Mouse (Mus musculus) lung, embryonic 15.5 days (tissue): ENCODE data around the gene Wwc1. TPM values are rescaled to one million over a fixed set of nuclear protein-coding genes. Genes with fewer than 3 reads are reported as not detected.

Experiments used
- ATAC-seq: fragments of 200-750 bp; cut with Nextera tagmentation; 2 replicates; pipeline ENCODE4 v1.8.0; 2017; ENCODE audit warnings: moderate number of reproducible peaks, borderline replicate concordance; ENCODE audit not compliant: low FRiP score, low TSS enrichment; ENCODE audit errors: extremely low read depth
- H3K27ac ChIP-seq: fragments of 300-500 bp; sonication (generic); 2 replicates; pipeline ENCODE4 v1.5.1; 2015; ENCODE audit warnings: moderate library complexity, mild to moderate bottlenecking, inconsistent platforms
- H3K27me3 ChIP-seq: fragments of 300-500 bp; sonication (generic); 2 replicates; pipeline ENCODE4 v1.6.1; 2015; ENCODE audit warnings: inconsistent platforms
- H3K36me3 ChIP-seq: fragments of 300-500 bp; sonication (generic); 2 replicates; pipeline ENCODE4 v1.6.1; 2015; ENCODE audit warnings: inconsistent platforms
- H3K4me1 ChIP-seq: fragments of 300-500 bp; sonication (generic); 2 replicates; pipeline ENCODE4 v1.6.1; 2015; ENCODE audit warnings: inconsistent platforms
- H3K4me2 ChIP-seq: fragments of 300-500 bp; sonication (generic); 2 replicates; pipeline ENCODE4 v1.6.1; 2015; ENCODE audit warnings: inconsistent platforms, mild to moderate bottlenecking, moderate library complexity
- H3K4me3 ChIP-seq: fragments of 300-500 bp; sonication (generic); 2 replicates; pipeline ENCODE4 v1.5.1; 2015; ENCODE audit warnings: mild to moderate bottlenecking, inconsistent platforms
- H3K9ac ChIP-seq: fragments of 300-500 bp; sonication (generic); 2 replicates; pipeline ENCODE4 v1.6.1; 2015; ENCODE audit warnings: inconsistent platforms
- H3K9me3 ChIP-seq: fragments of 300-500 bp; sonication (generic); 2 replicates; pipeline ENCODE4 v1.6.1; 2016; ENCODE audit warnings: inconsistent platforms
- WGBS: fragments of 180-500 bp; shearing (Covaris S2); methylation state at CpG from one replicate; pipeline ENCODE4 v1.1.7; 2015; 5-methylcytosine and 5-hydroxymethylcytosine counted together
- polyA plus RNA-seq: library from polyadenylated mRNA; unstranded; fragments of >200 nt; fragmentation: Nextera tagmentation; extraction: Ambion mirVana; gene quantifications from 2 replicates; pipeline ENCODE4 v1.2.1, GENCODE M21; 2015

The Wwc1 gene
- polyA plus RNA-seq, 1 experiment from 2014 or later, result 16.2 TPM

GRCm38 (mm10) chr11:35928453-35928852 lies 51.9 kb downstream of the Wwc1 start:
- Histone ChIP-seq H3K4me2 (no peak overlapping the region), H3K4me1 (peaks cover 37% of the 10 kb centered on the region), H3K27ac (no peak overlapping the region), H3K9me3 (no peaks in the 10 kb centered on the region), H3K4me3 (no peak overlapping the region), H3K9ac (no peak overlapping the region), H3K36me3 (no peaks in the 10 kb centered on the region), H3K27me3 (no peaks in the 10 kb centered on the region)
- no peak for ATAC-seq
- 91% methylated on average over 12 of the region's 12 CpGs for WGBS

GRCm38 (mm10) chr11:35927309-35927708 lies 53.0 kb downstream of the Wwc1 start:
- H3K4me2 ChIP-seq, result no peak overlapping the region
- no peaks in the 10 kb centered on the region for H3K9me3 ChIP-seq
- H3K27ac ChIP-seq, result 0 out of 2 replicates have a peak overlapping the region, but pooled peaks have one; percentile 87
- no peak overlapping the region for H3K4me3 ChIP-seq
- no peaks in the 10 kb centered on the region for H3K27me3 ChIP-seq
- no peaks in the 10 kb centered on the region for H3K36me3 ChIP-seq
- H3K9ac ChIP-seq, result no peak overlapping the region
- no peak for ATAC-seq
- peaks cover 34% of the 10 kb centered on the region for H3K4me1 ChIP-seq
- 86% methylated on average over 14 of the region's 14 CpGs for WGBS

DNA sequence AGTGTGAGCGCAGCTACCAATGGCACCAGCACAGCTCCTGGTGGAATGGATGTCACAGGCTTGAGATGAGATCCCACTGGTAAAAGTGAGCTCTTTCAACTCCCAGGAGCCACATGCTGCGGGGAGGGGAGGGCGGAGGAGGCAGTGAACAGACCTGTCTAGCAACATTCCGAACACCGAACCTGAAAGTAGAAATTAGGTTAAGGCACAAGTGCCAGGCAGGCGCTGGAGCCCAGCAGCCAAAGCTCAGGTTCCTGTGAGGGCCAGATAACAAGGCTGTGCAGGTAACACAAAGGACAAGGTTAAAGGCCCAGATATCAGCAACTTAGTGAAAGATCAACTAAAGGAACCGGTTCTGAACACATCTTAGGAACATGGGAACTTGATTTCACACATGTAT lies 54.7 kb downstream of the Wwc1 start:
- Histone ChIP-seq H3K27me3 (no peaks in the 10 kb centered on the region), H3K9ac (no peak overlapping the region), H3K9me3 (no peaks in the 10 kb centered on the region), H3K27ac (peak overlapping the region; percentile 87), H3K36me3 (no peaks in the 10 kb centered on the region), H3K4me1 (peaks cover 42% of the 10 kb centered on the region), H3K4me3 (no peak overlapping the region), H3K4me2 (peak overlapping the region; percentile 27; the same call in 1 of the 2 replicates)
- ATAC-seq, result peak; percentile 63; the same call in 1 of the 2 replicates
- WGBS, result 61% methylated on average over 7 of the region's 7 CpGs

DNA sequence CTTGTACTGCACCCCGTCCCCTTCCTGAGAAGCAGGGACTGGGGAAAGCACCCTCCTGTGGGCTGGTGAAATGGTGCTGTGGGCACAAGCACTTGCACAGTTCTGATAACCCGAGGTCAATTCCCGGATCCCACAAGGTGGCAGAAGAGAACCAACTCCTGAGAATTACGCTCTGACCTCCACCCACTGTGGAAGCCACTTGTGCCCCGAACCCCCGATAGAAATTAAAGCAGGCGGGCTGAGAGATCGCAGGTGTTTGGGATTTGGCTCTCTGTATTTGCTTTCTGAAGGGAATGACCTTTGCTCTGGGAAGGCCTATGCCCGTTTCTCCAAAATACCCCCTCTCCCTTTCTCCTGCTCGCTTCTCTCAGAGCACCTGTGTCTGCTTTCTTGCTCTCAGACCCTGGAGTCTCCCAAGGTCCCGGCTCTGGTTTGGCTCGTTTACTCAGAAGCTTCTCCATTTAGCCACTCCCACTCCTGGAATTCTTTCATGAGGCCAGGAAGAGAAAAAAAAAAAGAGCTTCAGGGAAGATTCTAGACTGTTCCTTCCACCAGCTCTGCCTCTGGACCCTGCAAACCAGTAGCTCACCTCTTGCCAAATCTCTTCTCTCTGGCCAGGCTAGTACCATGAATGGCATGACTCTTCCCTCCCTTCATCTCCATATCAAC lies 58.0 kb downstream of the Wwc1 start:
- H3K4me2 ChIP-seq, result 0 out of 2 replicates have a peak overlapping the region, but pooled peaks have one; percentile 8
- no peaks in the 10 kb centered on the region for H3K27me3 ChIP-seq
- H3K36me3 ChIP-seq, result no peaks in the 10 kb centered on the region
- no peak overlapping the region for H3K4me3 ChIP-seq
- no peak overlapping the region for H3K9ac ChIP-seq
- H3K9me3 ChIP-seq, result no peaks in the 10 kb centered on the region
- 25% methylated on average over 12 of the region's 12 CpGs for WGBS
- ATAC-seq, result no peak
- H3K4me1 ChIP-seq, result peaks cover 68% of the 10 kb centered on the region
- H3K27ac ChIP-seq, result peak overlapping the region; percentile 87

- Histone ChIP-seq H3K27ac (peak overlapping the region; percentile 87), H3K9me3 (no peaks in the 10 kb centered on the region), H3K4me2 (0 out of 2 replicates have a peak overlapping the region, but pooled peaks have one; percentile 6), H3K9ac (no peak overlapping the region; the same call in 1 of the 2 replicates), H3K4me1 (peaks cover 76% of the 10 kb centered on the region), H3K4me3 (no peak overlapping the region), H3K36me3 (no peaks in the 10 kb centered on the region), H3K27me3 (no peaks in the 10 kb centered on the region)
- whole genome bisulfite sequencing, result 65% methylated on average over 5 of the region's 5 CpGs
- ATAC-seq, result no peak
These were observed 59.6 kb downstream of the Wwc1 start for GRCm38 (mm10) chr11:35920776-35921175.

- peak overlapping the region; percentile 6; the same call in 1 of the 2 replicates for H3K4me2 ChIP-seq
- ATAC-seq, result peak; percentile 52; the same call in 1 of the 2 replicates
- H3K36me3 ChIP-seq, result no peaks in the 10 kb centered on the region
- no peak overlapping the region for H3K9ac ChIP-seq
- no peak overlapping the region for H3K4me3 ChIP-seq
- no peaks in the 10 kb centered on the region for H3K27me3 ChIP-seq
- 45% methylated on average over 9 of the region's 9 CpGs for WGBS
- peak overlapping the region; percentile 87 for H3K27ac ChIP-seq
- peaks cover 76% of the 10 kb centered on the region for H3K4me1 ChIP-seq
- H3K9me3 ChIP-seq, result no peaks in the 10 kb centered on the region
These were observed 60.3 kb downstream of the Wwc1 start for GRCm38 (mm10) chr11:35919856-35920503.

DNA sequence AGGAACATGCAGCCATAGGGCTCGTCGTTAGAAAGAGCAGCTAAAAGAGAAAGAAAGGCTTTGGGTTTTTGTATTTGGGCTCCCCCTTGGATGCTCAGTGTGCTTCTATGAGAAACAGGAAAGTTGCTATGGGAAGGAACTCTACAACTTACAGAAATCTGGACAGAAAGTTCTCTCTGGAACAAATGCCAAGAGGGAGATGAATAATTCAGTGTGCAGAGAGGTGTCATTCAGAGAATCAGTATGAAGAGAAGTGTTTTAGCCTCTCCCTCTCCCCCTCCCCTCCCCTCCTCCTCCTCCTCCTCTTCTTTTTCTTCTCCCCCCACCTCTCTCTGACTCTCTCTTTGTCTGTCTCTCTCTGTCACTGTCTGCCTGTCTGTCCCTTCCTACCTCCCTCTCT lies 60.9 kb downstream of the Wwc1 start:
- H3K9ac ChIP-seq, result no peak overlapping the region
- H3K9me3 ChIP-seq, result no peaks in the 10 kb centered on the region
- ATAC-seq, result no peak
- H3K27me3 ChIP-seq, result no peaks in the 10 kb centered on the region
- no peaks in the 10 kb centered on the region for H3K36me3 ChIP-seq
- no peak overlapping the region for H3K4me3 ChIP-seq
- WGBS, result 45% methylated on average over 2 of the region's 2 CpGs
- H3K4me2 ChIP-seq, result no peak overlapping the region
- H3K4me1 ChIP-seq, result peaks cover 70% of the 10 kb centered on the region
- H3K27ac ChIP-seq, result peak overlapping the region; percentile 87

GRCm38 (mm10) chr11:35916466-35917185 lies 63.7 kb downstream of the Wwc1 start:
- Histone ChIP-seq H3K27me3 (no peaks in the 10 kb centered on the region), H3K4me1 (peaks cover 49% of the 10 kb centered on the region), H3K27ac (no peak overlapping the region), H3K9ac (no peak overlapping the region), H3K4me2 (no peak overlapping the region), H3K36me3 (no peaks in the 10 kb centered on the region), H3K9me3 (no peaks in the 10 kb centered on the region), H3K4me3 (no peak overlapping the region)
- no peak for ATAC-seq
- WGBS, result 45% methylated on average over 8 of the region's 8 CpGs

- ATAC-seq, result no peak
- no peak overlapping the region for H3K4me2 ChIP-seq
- no peaks in the 10 kb centered on the region for H3K27me3 ChIP-seq
- peaks cover 38% of the 10 kb centered on the region for H3K4me1 ChIP-seq
- H3K27ac ChIP-seq, result peak overlapping the region; percentile 47
- H3K9me3 ChIP-seq, result no peaks in the 10 kb centered on the region
- no peak overlapping the region for H3K4me3 ChIP-seq
- H3K36me3 ChIP-seq, result no peaks in the 10 kb centered on the region
- H3K9ac ChIP-seq, result no peak overlapping the region
- WGBS, result 36% methylated on average over 8 of the region's 8 CpGs
These were observed 64.8 kb downstream of the Wwc1 start for GRCm38 (mm10) chr11:35915546-35915945.

DNA sequence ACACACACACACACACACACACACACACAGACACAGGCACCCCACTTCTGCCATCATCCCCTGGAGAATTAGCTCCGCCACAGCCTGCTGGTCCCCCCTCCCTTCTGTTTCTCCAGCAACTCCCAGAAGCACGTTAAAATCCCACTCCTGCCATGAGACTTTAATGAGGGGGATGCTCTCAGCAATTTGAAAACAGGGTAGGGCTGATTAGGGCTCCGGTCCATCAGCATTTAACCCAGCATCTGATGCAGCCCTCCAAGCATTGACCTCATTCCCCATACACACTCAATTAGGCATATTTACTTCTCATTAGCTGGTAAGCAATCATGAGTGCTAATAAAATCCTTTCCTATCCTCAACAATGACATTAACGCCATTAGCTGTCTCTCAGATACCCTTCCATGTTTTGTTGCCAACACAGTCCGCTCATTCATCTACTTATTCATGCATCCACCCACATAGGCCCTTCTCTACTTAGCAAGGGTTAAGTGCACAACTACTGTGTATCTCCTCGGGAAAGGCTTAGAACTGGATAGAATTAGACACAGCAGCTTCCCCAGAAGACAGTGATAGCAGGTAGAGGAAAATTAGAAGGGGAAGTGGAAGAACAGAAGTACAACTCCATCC lies 66.8 kb downstream of the Wwc1 start:
- WGBS, result 78% methylated on average over 6 of the region's 6 CpGs
- Histone ChIP-seq H3K4me2 (no peak overlapping the region), H3K4me1 (peaks cover 18% of the 10 kb centered on the region; the same call in 1 of the 2 replicates), H3K27me3 (no peaks in the 10 kb centered on the region), H3K4me3 (no peak overlapping the region), H3K36me3 (0 out of 2 replicates have a peak, but pooled peaks cover 2% of the 10 kb centered on the region), H3K9ac (no peak overlapping the region), H3K9me3 (no peaks in the 10 kb centered on the region), H3K27ac (no peak overlapping the region)
- no peak for ATAC-seq

- Histone ChIP-seq H3K36me3 (0 out of 2 replicates have a peak, but pooled peaks cover 2% of the 10 kb centered on the region), H3K4me3 (no peak overlapping the region), H3K4me1 (no peaks in the 10 kb centered on the region), H3K4me2 (no peak overlapping the region), H3K9me3 (no peaks in the 10 kb centered on the region), H3K9ac (no peak overlapping the region), H3K27ac (no peak overlapping the region), H3K27me3 (no peaks in the 10 kb centered on the region)
- ATAC-seq, result no peak
- WGBS, result 71% methylated on average over 7 of the region's 7 CpGs
These were observed 75.3 kb downstream of the Wwc1 start for GRCm38 (mm10) chr11:35904955-35905550.
